10 mouse cellular contexts compared by ENCODE assay signal in genomic region chr13:58007256-58008037, GRCm38 (mm10).
DNase-seq lines count a peak whose midpoint lies in the region; ATAC-seq lines count a peak whose summit lies in the region.
"Had no signal": no experiment of that assay in that cellular context is flagged by ENCODE, and none has a peak within 500 bp of the region (broad histone marks: within the 10 kb centered on the region; RNA-seq: fewer than 3 reads in every experiment).

No protein-coding gene starts in this region.

- 55% methylated on average over 16 of the region's 16 CpGs for WGBS in heart, embryonic 12.5 days
- WGBS in kidney, embryonic 16.5 days: 46% methylated on average over 16 of the region's 16 CpGs
- WGBS in midbrain, embryonic 14.5 days: 61% methylated on average over 16 of the region's 16 CpGs

- no peak overlapping the region for H3K4me3 ChIP-seq in heart, embryonic 12.5 days
- no peak overlapping the region for H3K4me3 ChIP-seq in kidney, embryonic 16.5 days (ENCODE audit: low read length)
- H3K4me3 ChIP-seq in midbrain, embryonic 14.5 days (replicated peaks; ENCODE audit: low read depth, low read length): no peak overlapping the region
- H3K4me3 ChIP-seq: hindbrain, embryonic 12.5 days; midbrain, embryonic 12.5 days had no signal

- no peak for DNase-seq in heart, postnatal 36 days
- DNase-seq in adrenal gland, postnatal 14 days: peak; percentile 84
- DNase-seq in lung, postnatal 36 days: peak; percentile 65
- DNase-seq in midbrain, embryonic 14.5 days: no peak
- no peak for DNase-seq in cerebellum, postnatal 14 days
- no peak for DNase-seq in urinary bladder, postnatal 4 days (ENCODE audit: low spot score in 2 of 2)

- H3K36me3 ChIP-seq in heart, embryonic 12.5 days: peaks cover 3% of the 10 kb centered on the region; the same call in 1 of the 2 replicates
- peaks cover 4% of the 10 kb centered on the region; the same call in 1 of the 2 replicates for H3K36me3 ChIP-seq in kidney, embryonic 16.5 days (ENCODE audit: insufficient read depth, low read length)
- H3K36me3 ChIP-seq in midbrain, embryonic 14.5 days (ENCODE audit: control insufficient read depth, insufficient read depth, low read length): 0 out of 2 replicates have a peak, but pooled peaks cover 12% of the 10 kb centered on the region

- H3K27me3 ChIP-seq in heart, embryonic 12.5 days (replicated peaks): no peaks in the 10 kb centered on the region
- H3K27me3 ChIP-seq in kidney, embryonic 16.5 days (ENCODE audit: insufficient read depth, low read length): no peaks in the 10 kb centered on the region
- no peaks in the 10 kb centered on the region for H3K27me3 ChIP-seq in midbrain, embryonic 14.5 days (ENCODE audit: control insufficient read depth, insufficient read depth, low read length)
- H3K27me3 ChIP-seq: hindbrain, embryonic 12.5 days; midbrain, embryonic 12.5 days had no signal

- H3K4me1 ChIP-seq in heart, embryonic 12.5 days (replicated peaks): peaks cover 17% of the 10 kb centered on the region
- peaks cover 7% of the 10 kb centered on the region; the same call in 1 of the 2 replicates for H3K4me1 ChIP-seq in kidney, embryonic 16.5 days (ENCODE audit: insufficient read depth, low read length)
- no peaks in the 10 kb centered on the region for H3K4me1 ChIP-seq in midbrain, embryonic 14.5 days (ENCODE audit: control insufficient read depth, insufficient read depth, low read length)

- 0 out of 2 replicates have a peak overlapping the region, but pooled peaks have one; percentile 18 for H3K27ac ChIP-seq in heart, embryonic 12.5 days (ENCODE audit: poor library complexity, severe bottlenecking)
- H3K27ac ChIP-seq in kidney, embryonic 16.5 days (ENCODE audit: low read length): no peak overlapping the region
- no peak overlapping the region for H3K27ac ChIP-seq in midbrain, embryonic 14.5 days (replicated peaks; ENCODE audit: low read depth, low read length)
- H3K27ac ChIP-seq: hindbrain, embryonic 12.5 days; midbrain, embryonic 12.5 days had no signal

- peak; percentile 40; the same call in 1 of the 2 replicates for ATAC-seq in heart, embryonic 12.5 days (ENCODE audit: insufficient number of reproducible peaks, low FRiP score)
- no peak for ATAC-seq in kidney, embryonic 16.5 days (ENCODE audit: low FRiP score, low TSS enrichment)
- no peak for ATAC-seq in midbrain, embryonic 14.5 days (ENCODE audit: low FRiP score, low TSS enrichment)

- no peak overlapping the region for H3K9ac ChIP-seq in heart, embryonic 12.5 days
- H3K9ac ChIP-seq in kidney, embryonic 16.5 days (replicated peaks; ENCODE audit: low read length): no peak overlapping the region
- H3K9ac ChIP-seq in midbrain, embryonic 14.5 days (replicated peaks; ENCODE audit: low read length): no peak overlapping the region
- H3K9ac ChIP-seq: hindbrain, embryonic 12.5 days; midbrain, embryonic 12.5 days had no signal

- H3K9me3 ChIP-seq in heart, embryonic 12.5 days (replicated peaks): no peaks in the 10 kb centered on the region
- no peaks in the 10 kb centered on the region for H3K9me3 ChIP-seq in kidney, embryonic 16.5 days (ENCODE audit: low read length)
- H3K9me3 ChIP-seq in midbrain, embryonic 14.5 days (ENCODE audit: control insufficient read depth, low read length): no peaks in the 10 kb centered on the region
- H3K9me3 ChIP-seq: hindbrain, embryonic 12.5 days; midbrain, embryonic 12.5 days had no signal

- H3K4me2 ChIP-seq in heart, embryonic 12.5 days: no peak overlapping the region
- peak overlapping the region; percentile 19; the same call in 1 of the 2 replicates for H3K4me2 ChIP-seq in kidney, embryonic 16.5 days (replicated peaks; ENCODE audit: low read depth, low read length)
- no peak overlapping the region for H3K4me2 ChIP-seq in midbrain, embryonic 14.5 days (ENCODE audit: low read length)
- H3K4me2 ChIP-seq: hindbrain, embryonic 12.5 days; midbrain, embryonic 12.5 days had no signal

- intact Hi-C loops in heart, postnatal 36 days (cut with DNase I): no loop called here

Comparison
In these comparisons a context has a peak if more than half of its experiments do, and no peak if none do; other contexts are left out.
1. DNase-seq: peak in adrenal gland, postnatal 14 days (single experiment) and lung, postnatal 36 days (single experiment); none in heart, postnatal 36 days (0 of 2), midbrain, embryonic 14.5 days (single experiment), cerebellum, postnatal 14 days (0 of 2) and urinary bladder, postnatal 4 days (0 of 2).